Mouse (Mus musculus): ENCODE data around the gene Ern2. TPM values are rescaled to one million over a fixed set of nuclear protein-coding genes. Genes with fewer than 3 reads are reported as not detected.

The Ern2 gene
- polyA plus RNA-seq, 1 experiment = not detected

DNA sequence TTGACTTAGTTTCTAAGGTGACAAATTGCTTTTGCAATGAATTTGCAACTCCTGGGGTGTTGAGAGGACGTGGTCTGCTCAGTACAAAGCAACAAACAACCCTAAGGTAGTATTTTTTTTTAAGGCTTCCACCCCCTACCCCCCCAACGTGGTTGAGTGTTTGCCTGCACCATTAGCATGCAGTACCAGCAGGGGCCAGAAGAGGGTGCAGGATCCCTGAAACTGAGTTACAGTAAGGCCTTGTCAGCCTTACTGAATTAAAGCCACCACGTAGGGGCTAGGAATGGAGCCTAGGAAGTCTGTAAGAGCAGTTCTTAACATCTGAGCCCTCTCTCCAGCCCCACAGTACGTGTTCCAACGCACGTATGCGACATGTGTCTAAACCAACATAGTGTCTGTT lies 3.5 kb upstream of the Ern2 start:
- Histone ChIP-seq H3K4me1 (ENCODE audit: control insufficient read depth, insufficient read depth, insufficient read length, low read length) (no peaks in the 10 kb centered on the region), H3K4me3 (ENCODE audit: insufficient read depth, low read depth, low read length) (no peak overlapping the region), H3K27ac (replicated peaks; ENCODE audit: low read depth, low read length) (no peak overlapping the region)

DNA sequence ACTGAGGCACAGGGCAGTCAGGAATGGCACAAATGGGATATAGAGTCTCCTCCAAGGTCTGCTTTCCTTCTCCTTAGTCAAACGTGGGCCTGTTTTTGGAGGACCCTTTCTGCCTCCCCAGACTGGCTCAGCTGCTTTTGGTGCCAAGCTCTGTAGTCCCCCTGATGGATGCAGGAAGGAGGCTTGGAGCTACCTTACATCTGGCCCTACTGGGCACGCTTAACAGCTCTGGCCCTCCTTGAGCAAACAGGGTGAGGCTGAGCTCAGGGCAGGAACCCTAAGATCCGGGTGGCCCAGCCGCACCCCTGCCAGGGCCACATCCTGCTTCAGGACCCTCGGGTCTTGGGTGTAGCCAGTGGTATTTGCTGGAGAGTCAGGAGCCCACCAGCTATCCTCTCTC lies 1.4 kb downstream of the Ern2 start:
- Histone ChIP-seq H3K4me1 (ENCODE audit: control insufficient read depth, insufficient read depth, insufficient read length, low read length) (no peaks in the 10 kb centered on the region), H3K4me3 (ENCODE audit: insufficient read depth, low read depth, low read length) (no peak overlapping the region), H3K27ac (replicated peaks; ENCODE audit: low read depth, low read length) (no peak overlapping the region)

DNA sequence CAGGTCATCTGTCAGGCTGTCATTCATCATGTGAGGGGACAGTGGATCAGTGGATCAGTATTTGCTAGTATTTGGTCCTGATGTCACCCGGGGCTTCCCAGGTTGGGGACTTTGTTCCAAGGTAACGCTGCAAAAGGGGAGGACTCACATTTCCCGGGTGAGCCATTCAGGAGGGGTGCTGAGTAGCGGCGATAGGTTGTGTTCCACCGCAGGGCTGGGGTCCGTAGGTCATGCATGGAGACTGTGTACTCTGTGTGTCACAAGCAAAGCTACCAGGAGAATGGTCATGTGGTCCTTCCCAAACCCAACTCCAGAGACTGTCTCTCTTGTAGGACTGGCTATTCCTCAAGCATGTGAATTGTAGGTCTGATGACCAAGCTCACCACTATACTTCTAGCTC lies 5.3 kb downstream of the Ern2 start:
- Histone ChIP-seq H3K4me1 (ENCODE audit: control insufficient read depth, insufficient read depth, insufficient read length, low read length) (no peaks in the 10 kb centered on the region), H3K27ac (replicated peaks; ENCODE audit: low read depth, low read length) (no peak overlapping the region), H3K4me3 (ENCODE audit: insufficient read depth, low read depth, low read length) (no peak overlapping the region)

- Histone ChIP-seq H3K27ac (replicated peaks; ENCODE audit: low read depth, low read length) (no peak overlapping the region), H3K4me3 (ENCODE audit: insufficient read depth, low read depth, low read length) (no peak overlapping the region), H3K4me1 (ENCODE audit: control insufficient read depth, insufficient read depth, insufficient read length, low read length) (no peaks in the 10 kb centered on the region)
Observed at GRCm38 (mm10) chr7:122171613-122172012, 14.4 kb downstream of the Ern2 start.

DNA sequence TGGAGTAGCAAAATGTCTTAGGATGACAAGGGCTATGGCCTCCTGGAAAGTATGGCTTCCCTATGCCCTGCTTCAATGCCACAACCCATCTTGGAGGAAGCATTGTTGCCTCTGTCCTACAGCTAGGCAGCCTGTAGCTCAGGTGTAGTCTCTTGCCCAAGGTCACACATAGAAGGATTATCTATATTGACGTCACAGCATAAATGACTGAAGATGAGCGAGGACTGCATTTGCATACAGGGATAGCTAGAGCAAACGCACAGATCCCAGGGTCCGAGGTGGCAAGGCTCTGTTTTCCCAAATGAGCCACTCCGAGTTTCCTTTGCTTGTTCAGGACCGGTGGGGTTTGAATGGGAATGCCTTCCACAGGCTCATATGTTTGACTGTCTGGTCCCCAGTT lies 15.3 kb downstream of the Ern2 start:
- Histone ChIP-seq H3K4me1 (ENCODE audit: control insufficient read depth, insufficient read depth, insufficient read length, low read length) (no peaks in the 10 kb centered on the region), H3K4me3 (ENCODE audit: insufficient read depth, low read depth, low read length) (no peak overlapping the region), H3K27ac (replicated peaks; ENCODE audit: low read depth, low read length) (no peak overlapping the region)

DNA sequence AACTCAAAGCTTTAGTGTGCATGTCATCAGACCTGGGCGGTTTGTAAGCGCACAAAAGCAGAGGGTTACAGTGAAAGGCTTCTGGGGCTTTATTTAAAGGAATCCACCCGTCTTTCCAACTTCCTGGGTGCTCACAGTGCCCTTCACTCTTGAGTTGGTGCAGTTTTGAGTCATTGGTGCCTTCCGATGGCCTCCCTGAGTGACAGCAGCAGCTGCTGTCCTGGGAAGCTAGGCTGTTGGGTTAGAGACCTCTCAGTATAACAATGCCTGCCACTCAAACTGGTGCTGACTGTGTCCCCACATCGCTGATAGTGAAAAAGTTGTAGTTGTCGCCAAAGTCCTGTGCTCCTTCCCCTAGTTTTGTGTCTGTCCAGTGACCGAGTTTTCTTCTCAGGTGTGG lies 18.8 kb downstream of the Ern2 start:
- Histone ChIP-seq H3K27ac (replicated peaks; ENCODE audit: low read depth, low read length) (no peak overlapping the region), H3K4me3 (ENCODE audit: insufficient read depth, low read depth, low read length) (no peak overlapping the region), H3K4me1 (ENCODE audit: control insufficient read depth, insufficient read depth, insufficient read length, low read length) (no peaks in the 10 kb centered on the region)

DNA sequence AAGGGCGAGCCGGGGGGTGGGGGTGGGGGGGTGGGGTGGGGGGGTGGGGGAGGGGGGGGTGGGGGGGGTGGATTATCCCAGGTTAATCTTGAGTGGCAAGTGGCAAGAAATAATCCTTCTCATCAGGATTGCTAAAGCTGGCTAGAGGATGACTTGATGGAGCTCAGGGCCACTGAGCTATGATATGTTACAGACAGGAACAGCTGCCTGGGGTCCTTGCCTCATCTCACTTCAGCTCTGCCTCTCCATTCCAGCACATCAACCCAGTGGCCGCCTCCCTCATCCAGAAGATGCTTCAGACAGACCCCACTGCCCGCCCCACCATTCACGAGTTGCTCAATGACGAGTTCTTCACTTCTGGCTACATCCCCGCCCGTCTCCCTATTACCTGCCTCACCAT lies 22.2 kb downstream of the Ern2 start:
- Histone ChIP-seq H3K27ac (replicated peaks; ENCODE audit: low read depth, low read length) (no peak overlapping the region), H3K4me3 (ENCODE audit: insufficient read depth, low read depth, low read length) (no peak overlapping the region), H3K4me1 (ENCODE audit: control insufficient read depth, insufficient read depth, insufficient read length, low read length) (no peaks in the 10 kb centered on the region)

DNA sequence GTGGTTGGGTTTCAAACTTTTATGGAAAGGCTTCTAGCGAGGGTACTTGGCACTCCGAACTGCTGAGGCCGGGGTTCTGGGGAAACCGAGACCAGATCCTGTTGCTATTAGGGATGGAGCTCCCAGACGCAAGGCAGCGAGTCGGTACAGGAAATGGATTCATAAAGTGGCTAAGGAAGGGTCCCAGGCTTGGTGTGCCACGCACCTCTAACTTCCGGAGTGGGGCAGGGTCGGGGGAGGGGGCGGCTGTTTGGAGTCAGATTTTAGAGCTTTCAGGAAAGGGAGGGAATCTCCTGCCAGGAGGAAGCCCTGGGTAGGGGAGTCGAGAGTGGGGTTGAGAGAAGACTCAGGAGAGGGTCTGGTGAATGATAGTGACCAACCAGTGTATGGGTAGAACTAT lies 26.0 kb downstream of the Ern2 start:
- no peaks in the 10 kb centered on the region for H3K4me1 ChIP-seq (ENCODE audit: control insufficient read depth, insufficient read depth, insufficient read length, low read length)
- peak overlapping the region; percentile 81 for H3K4me3 ChIP-seq (ENCODE audit: insufficient read depth, low read depth, low read length)
- no peak overlapping the region for H3K27ac ChIP-seq (replicated peaks; ENCODE audit: low read depth, low read length)

GRCm38 (mm10) chr7:122158915-122159902 lies 26.8 kb downstream of the Ern2 start, which contains the start of gene Plk1:
Plk1 (plus strand) TSS chr7:122159439.
- Histone ChIP-seq H3K4me1 (ENCODE audit: control insufficient read depth, insufficient read depth, insufficient read length, low read length) (no peaks in the 10 kb centered on the region), H3K27ac (replicated peaks; ENCODE audit: low read depth, low read length) (no peak within 1 kb of the TSS), H3K4me3 (ENCODE audit: insufficient read depth, low read depth, low read length) (peak within 1 kb of the TSS; percentile 81)

DNA sequence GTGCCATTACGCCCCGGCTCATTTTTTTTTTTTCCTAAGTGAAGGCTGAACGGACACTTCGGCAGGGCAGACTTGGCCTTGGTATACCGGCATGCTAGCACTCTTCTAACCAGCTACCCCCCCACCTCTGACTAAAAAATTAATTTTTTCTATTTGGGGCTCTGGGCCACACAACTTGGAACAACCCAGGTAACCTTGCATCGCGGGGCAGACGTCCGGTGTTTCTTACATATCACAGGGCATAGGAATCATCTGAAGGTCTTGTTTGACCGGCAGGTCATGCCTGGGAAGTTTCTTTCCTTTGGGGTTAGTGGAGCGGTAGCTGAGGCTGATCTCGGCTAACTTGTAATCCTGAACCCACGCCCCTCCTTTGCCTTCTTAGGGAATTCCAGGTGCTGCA lies 27.5 kb downstream of the Ern2 start:
- Histone ChIP-seq H3K4me1 (ENCODE audit: control insufficient read depth, insufficient read depth, insufficient read length, low read length) (no peaks in the 10 kb centered on the region), H3K27ac (replicated peaks; ENCODE audit: low read depth, low read length) (no peak overlapping the region), H3K4me3 (ENCODE audit: insufficient read depth, low read depth, low read length) (peak overlapping the region; percentile 81)

DNA sequence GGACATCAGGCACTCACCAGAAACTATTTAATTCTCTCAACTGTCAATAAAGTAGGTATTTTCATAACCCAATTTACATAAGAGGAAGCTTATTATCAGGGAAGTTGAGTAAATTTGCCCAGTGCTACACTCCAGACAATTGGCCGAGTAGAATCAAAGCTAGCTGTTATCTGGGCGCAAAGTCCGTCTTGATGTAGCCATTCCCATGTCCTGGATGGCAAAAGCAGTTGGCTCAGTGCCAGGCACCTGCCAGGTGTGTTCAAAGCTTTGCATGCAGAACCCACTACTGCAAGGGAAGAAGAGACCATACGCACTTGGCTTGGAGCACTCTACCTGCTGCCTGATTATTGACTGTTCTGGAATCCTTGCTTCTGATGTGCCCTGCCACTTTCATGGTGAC lies 33.5 kb downstream of the Ern2 start:
- Histone ChIP-seq H3K27ac (replicated peaks; ENCODE audit: low read depth, low read length) (no peak overlapping the region), H3K4me1 (ENCODE audit: control insufficient read depth, insufficient read depth, insufficient read length, low read length) (no peaks in the 10 kb centered on the region), H3K4me3 (ENCODE audit: insufficient read depth, low read depth, low read length) (no peak overlapping the region)

DNA sequence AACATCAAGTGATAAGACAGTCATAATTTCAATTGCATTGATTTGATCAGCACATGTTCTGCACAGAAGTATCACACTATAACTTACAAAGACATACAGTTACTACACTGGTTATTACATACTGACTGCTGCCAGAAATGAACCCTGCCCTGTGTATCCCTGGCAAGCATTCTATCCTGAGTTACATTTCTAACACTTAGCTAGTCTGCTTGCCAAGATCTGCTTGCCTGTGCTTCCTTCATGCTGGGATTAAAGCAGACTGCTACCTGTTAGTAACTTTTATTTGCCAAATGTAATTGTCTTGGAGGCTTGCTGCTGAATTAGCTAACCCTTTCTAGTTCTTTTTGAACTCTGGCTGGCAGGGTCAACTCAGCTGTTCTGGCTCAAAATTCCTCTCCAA lies 45.0 kb downstream of the Ern2 start:
- H3K27ac ChIP-seq (replicated peaks; ENCODE audit: low read depth, low read length) = no peak overlapping the region
- no peak overlapping the region for H3K4me3 ChIP-seq (ENCODE audit: insufficient read depth, low read depth, low read length)
- H3K4me1 ChIP-seq (ENCODE audit: control insufficient read depth, insufficient read depth, insufficient read length, low read length) = no peaks in the 10 kb centered on the region

DNA sequence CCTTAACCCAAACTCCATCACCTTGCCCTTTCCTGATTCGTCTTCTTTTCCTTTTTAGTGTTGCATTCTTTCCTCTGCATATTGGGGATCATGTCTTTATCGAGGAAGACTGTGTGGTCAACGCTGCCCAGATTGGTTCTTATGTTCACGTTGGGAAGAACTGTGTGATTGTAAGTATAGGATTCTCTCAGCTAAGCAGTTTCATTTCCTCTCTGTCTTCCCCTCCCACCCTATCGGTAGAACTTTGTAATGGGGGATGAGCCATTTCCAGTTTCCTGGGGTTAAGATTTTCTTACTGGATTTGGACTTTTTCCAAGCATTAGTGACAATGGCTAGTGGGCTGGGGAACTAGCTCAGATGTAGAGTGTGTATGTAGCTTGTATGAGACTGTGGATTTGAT lies 47.8 kb downstream of the Ern2 start:
- no peaks in the 10 kb centered on the region for H3K4me1 ChIP-seq (ENCODE audit: control insufficient read depth, insufficient read depth, insufficient read length, low read length)
- H3K27ac ChIP-seq (replicated peaks; ENCODE audit: low read depth, low read length) = no peak overlapping the region
- no peak overlapping the region for H3K4me3 ChIP-seq (ENCODE audit: insufficient read depth, low read depth, low read length)

GRCm38 (mm10) chr7:122137071-122137470 lies 48.9 kb downstream of the Ern2 start:
- Histone ChIP-seq H3K27ac (replicated peaks; ENCODE audit: low read depth, low read length) (no peak overlapping the region), H3K4me3 (ENCODE audit: insufficient read depth, low read depth, low read length) (no peak overlapping the region), H3K4me1 (ENCODE audit: control insufficient read depth, insufficient read depth, insufficient read length, low read length) (no peaks in the 10 kb centered on the region)

DNA sequence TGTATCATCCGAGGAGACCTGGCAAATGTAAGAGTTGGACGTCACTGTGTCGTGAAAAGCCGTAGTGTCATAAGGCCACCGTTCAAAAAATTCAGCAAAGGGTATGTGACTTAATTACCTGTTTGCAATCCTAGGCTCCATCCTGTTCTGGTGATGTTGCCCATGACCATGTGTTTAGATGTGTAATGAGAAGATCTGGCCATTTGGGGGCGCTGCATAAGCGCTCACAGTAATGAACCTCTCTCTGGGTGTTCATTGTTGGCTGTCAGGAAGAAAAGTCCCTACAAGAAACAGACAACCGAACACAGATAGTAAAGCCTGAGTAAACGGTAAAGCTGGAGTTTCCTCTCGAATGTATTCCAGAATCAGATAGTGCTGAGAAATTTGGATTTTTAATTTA lies 50.9 kb downstream of the Ern2 start:
- no peak overlapping the region for H3K4me3 ChIP-seq (ENCODE audit: insufficient read depth, low read depth, low read length)
- H3K4me1 ChIP-seq (ENCODE audit: control insufficient read depth, insufficient read depth, insufficient read length, low read length) = no peaks in the 10 kb centered on the region
- H3K27ac ChIP-seq (replicated peaks; ENCODE audit: low read depth, low read length) = no peak overlapping the region

GRCm38 (mm10) chr7:122133338-122133625 lies 52.7 kb downstream of the Ern2 start:
- Histone ChIP-seq H3K4me1 (ENCODE audit: control insufficient read depth, insufficient read depth, insufficient read length, low read length) (no peaks in the 10 kb centered on the region), H3K27ac (replicated peaks; ENCODE audit: low read depth, low read length) (peak overlapping the region; percentile 85), H3K4me3 (ENCODE audit: insufficient read depth, low read depth, low read length) (peak overlapping the region; percentile 84)

Measured in brown adipose tissue, adult 24 weeks (tissue).